Mouse (Mus musculus): ENCODE results near the gene Pdia4. TPM values are rescaled to one million over a fixed set of nuclear protein-coding genes. Genes with fewer than 3 reads are reported as not detected.

Gene Pdia4
- total and polyA plus RNA-seq, 3 experiments: 91.4 to 112 TPM; not detected in 1

DNA sequence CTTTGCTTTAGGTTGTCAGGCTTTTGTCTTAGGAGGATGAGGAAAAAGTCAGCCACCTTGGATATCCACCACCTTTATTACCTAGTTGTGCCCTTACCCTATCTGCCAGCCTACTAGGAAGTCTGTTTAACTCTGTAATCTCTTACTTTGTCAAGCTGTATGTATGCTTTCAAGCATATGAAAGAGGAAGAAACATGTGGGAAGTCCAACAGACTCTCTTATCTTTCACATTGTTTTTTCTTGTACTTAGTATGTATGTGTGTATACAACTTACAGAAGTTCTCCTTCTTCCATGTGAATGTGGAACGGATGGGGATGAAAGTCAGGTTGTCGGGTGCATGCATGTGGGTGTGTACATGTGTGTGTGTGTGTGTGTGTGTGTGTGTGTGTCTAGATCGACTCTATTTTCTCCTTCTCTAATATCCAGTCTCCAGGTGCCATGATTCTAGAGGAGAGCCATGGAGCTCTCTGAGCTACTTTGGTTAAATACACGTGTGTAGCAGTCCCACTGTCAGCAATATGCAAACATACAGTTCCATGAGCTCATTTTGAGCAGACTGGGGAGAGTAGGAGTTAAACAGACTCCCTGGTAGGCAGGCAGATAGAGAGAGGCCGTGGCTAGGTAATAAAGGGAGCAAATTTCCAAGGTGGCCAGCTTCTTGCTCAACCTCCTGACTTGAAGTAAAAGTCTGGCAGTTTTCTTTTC is 28.4 kb downstream of the Pdia4 start:
- TF ChIP-seq MYB (IDR thresholded peaks at IDR 0.05; ENCODE audit: low read depth, low read length): no peak
- no peak for TF ChIP-seq ETS1 (IDR thresholded peaks at IDR 0.05; ENCODE audit: low read depth, low read length)
- TF ChIP-seq MYC (IDR thresholded peaks at IDR 0.05; ENCODE audit: low read depth, low read length): no peak
- no peak for TF ChIP-seq MAX (IDR thresholded peaks at IDR 0.05; ENCODE audit: low read length)
- peak; percentile 84 for TF ChIP-seq GATA1 (IDR thresholded peaks at IDR 0.05; ENCODE audit: low read depth, low read length)
- TF ChIP-seq TBP (IDR thresholded peaks at IDR 0.05; ENCODE audit: low read depth, low read length): peak; percentile 53; the same call in 1 of the 2 replicates
- TF ChIP-seq CHD1 (IDR thresholded peaks at IDR 0.05; ENCODE audit: low read depth, low read length): no peak
- TF ChIP-seq EP300 (IDR thresholded peaks at IDR 0.05; ENCODE audit: low read depth in 1 of 2, low read length in 2 of 2): no peak
- no peak for TF ChIP-seq CHD2 (IDR thresholded peaks at IDR 0.05; ENCODE audit: low read length)
- TF ChIP-seq TAL1 (IDR thresholded peaks at IDR 0.05; ENCODE audit: low read length): peak; percentile 48
- TF ChIP-seq HCFC1 (IDR thresholded peaks at IDR 0.05; ENCODE audit: low read depth, low read length): no peak
- no peaks in the 10 kb centered on the region for H3K9me3 ChIP-seq (replicated peaks; ENCODE audit: insufficient read depth, low read length)
- H3K27ac ChIP-seq (ENCODE audit: control insufficient read depth, low read depth, low read length): peak overlapping the region; percentile 86
- peaks cover 0 to 16% of the 10 kb centered on the region in 2 experiments; a peak in 3 of 4 replicates for H3K4me1 ChIP-seq (ENCODE audit: control insufficient read depth in 1 of 2, insufficient read depth in 2 of 2, low read length in 2 of 2)
- peaks cover 4% of the 10 kb centered on the region; the same call in 1 of the 2 replicates for H3K79me2 ChIP-seq (ENCODE audit: control insufficient read depth, insufficient read depth, low read length, poor library complexity)
- peaks cover 0 to 30% of the 10 kb centered on the region in 2 experiments; a peak in 2 of 4 replicates for H3K36me3 ChIP-seq (ENCODE audit: control insufficient read depth in 1 of 2, insufficient read depth in 2 of 2, low read length in 2 of 2)
- H3K4me3 ChIP-seq (ENCODE audit: control insufficient read depth in 1 of 2, insufficient read depth in 1 of 2, low read depth in 2 of 2, low read length in 2 of 2): peak overlapping the region; percentile 3 to 39
- peak; percentile 78 for DNase-seq (ENCODE audit: low read depth, low spot score)
- peak overlapping the region; percentile 61 for H3K9ac ChIP-seq (ENCODE audit: control insufficient read depth, low read depth, low read length, poor library complexity, severe bottlenecking)
- H3K27me3 ChIP-seq (ENCODE audit: control insufficient read depth in 1 of 2, insufficient read depth in 2 of 2, low read length in 2 of 2): no peaks in the 10 kb centered on the region

DNA sequence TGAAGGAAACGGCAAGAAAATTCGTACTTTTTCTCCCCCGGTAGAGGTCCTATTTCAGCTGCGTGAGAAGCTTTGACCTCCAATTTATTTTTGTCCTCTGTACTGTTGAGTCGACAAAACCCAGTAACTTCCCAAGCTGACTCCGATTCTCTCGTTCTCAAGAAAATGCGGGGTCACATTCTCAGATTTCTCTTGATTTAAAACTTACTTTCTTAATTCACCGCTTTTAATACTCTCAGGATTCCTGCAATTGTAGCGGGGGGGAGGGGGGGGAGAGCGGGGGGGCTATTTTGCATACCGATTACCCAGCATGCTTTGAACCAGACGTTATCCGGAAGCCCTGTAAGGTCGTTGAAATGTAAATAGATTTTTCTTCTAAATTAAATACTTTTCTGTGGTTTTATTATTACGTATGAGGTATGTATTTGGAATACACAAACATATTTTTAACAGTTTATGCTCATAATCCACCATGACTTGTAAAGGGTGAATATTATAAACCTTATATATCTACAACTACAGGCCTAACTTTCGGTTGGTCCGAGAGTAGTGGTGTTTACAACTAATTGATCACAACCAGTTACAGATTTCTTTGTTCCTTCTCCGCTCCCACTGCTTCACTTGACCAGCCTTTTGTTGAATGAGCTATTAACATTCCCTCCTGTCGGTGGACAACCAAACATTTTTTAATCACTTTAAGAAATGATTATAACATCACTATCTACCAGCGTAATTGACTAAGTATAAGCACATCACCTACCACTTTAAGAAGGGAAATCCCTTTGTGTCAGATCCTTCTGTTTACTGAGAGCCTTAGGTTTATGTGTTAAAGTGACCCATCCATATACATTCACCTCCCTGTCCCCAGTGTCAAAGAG is 31.9 kb downstream of the Pdia4 start:
- H3K36me3 ChIP-seq (ENCODE audit: control insufficient read depth in 1 of 2, insufficient read depth in 2 of 2, low read length in 2 of 2): peaks cover 0 to 21% of the 10 kb centered on the region in 2 experiments; a peak in 2 of 4 replicates
- H3K79me2 ChIP-seq (ENCODE audit: control insufficient read depth, insufficient read depth, low read length, poor library complexity): peaks cover 1% of the 10 kb centered on the region; the same call in 1 of the 2 replicates
- H3K4me1 ChIP-seq (ENCODE audit: control insufficient read depth in 1 of 2, insufficient read depth in 2 of 2, low read length in 2 of 2): peaks cover 0 to 11% of the 10 kb centered on the region in 2 experiments; a peak in 2 of 4 replicates
- no peak for TF ChIP-seq ZKSCAN1 (IDR thresholded peaks at IDR 0.05; ENCODE audit: low read depth, low read length)
- TF ChIP-seq ZNF384 (IDR thresholded peaks at IDR 0.05; ENCODE audit: low read depth, low read length): no peak
- TF ChIP-seq TBP (IDR thresholded peaks at IDR 0.05; ENCODE audit: low read depth, low read length): peak; percentile 100
- TF ChIP-seq POLR2AphosphoS5 (IDR thresholded peaks at IDR 0.05; ENCODE audit: borderline replicate concordance, low read depth, low read length): peak; percentile 43; the same call in 1 of the 2 replicates
- TF ChIP-seq CTCF (IDR thresholded peaks at IDR 0.05 in 2 of 3, conservative IDR thresholded peaks at IDR 0.05 in 1 of 3; ENCODE audit: control insufficient read depth in 1 of 3, insufficient read depth in 1 of 3, low read depth in 2 of 3, low read length in 3 of 3, poor library complexity in 1 of 3, severe bottlenecking in 1 of 3): no peak
- TF ChIP-seq POLR2A (IDR thresholded peaks at IDR 0.05; ENCODE audit: control insufficient read depth in 1 of 2, insufficient read depth in 1 of 2, low read depth in 1 of 2, low read length in 2 of 2, poor library complexity in 1 of 2): peak in 1 of 2 experiments; percentile 90; a peak in 2 of 4 replicates
- no peaks in the 10 kb centered on the region for H3K27me3 ChIP-seq (ENCODE audit: control insufficient read depth in 1 of 2, insufficient read depth in 2 of 2, low read length in 2 of 2)
- DNase-seq (ENCODE audit: low read depth, low spot score): peak; percentile 89
- peak overlapping the region; percentile 96 for H3K27ac ChIP-seq (ENCODE audit: control insufficient read depth, low read depth, low read length)
- peak overlapping the region; percentile 98 for H3K9ac ChIP-seq (ENCODE audit: control insufficient read depth, low read depth, low read length, poor library complexity, severe bottlenecking)
- no peaks in the 10 kb centered on the region for H3K9me3 ChIP-seq (replicated peaks; ENCODE audit: insufficient read depth, low read length)
- H3K4me3 ChIP-seq (ENCODE audit: control insufficient read depth in 1 of 2, insufficient read depth in 1 of 2, low read depth in 2 of 2, low read length in 2 of 2): peak overlapping the region; percentile 61 to 100
